Mouse (Mus musculus) embryonic fibroblast, embryonic 13.5 days (primary cell): ENCODE measurements at regions not wholly inside any gene's neighbourhood (a gene's known extent, or its start where the extent isn't known, plus 50 kb on each side); places are given as distances from the start of the nearest gene placed in this dataset.

ENCODE experiments used
- CTCF ChIP-seq: IDR thresholded peaks from 2 replicates; pipeline ENCODE4 v1.5.1; 2011; ENCODE audit warnings: mild to moderate bottlenecking, control low read depth, low read length, moderate library complexity, borderline replicate concordance; ENCODE audit not compliant: insufficient read depth
- POLR2A ChIP-seq: IDR thresholded peaks from 2 replicates; pipeline ENCODE4 v1.6.1; 2011; ENCODE audit warnings: low read depth, mild to moderate bottlenecking, control low read depth, low read length, moderate library complexity

DNA sequence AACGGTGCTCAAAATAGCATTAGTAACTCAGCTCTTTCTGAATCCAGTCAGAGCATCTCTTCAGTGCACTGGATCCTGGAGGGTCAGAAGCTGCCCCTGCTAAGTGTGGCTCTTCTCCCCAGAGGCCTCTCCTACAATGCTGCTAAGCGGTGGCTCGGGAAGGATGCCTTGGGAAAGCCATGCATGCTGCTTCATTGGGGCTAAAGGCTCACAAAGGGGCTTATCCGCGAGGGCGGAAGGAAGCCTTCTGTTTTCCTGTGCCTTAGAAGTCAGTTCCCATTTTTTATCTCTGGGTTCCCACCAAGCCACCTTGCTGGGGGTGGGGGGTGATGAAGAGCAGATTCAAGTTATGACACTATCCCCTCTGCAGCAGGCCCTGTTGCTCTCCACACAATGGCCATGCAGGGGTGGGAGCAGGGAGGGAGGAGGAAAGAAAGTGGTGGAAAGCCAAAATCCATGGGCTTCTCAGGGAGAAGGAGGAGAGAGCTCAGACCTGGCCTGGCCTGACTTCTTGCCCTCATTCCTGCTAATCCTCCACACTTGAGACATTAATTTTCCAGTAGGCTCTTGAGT, 63.5 kb upstream of the Irx6 start:
- no peak for TF ChIP-seq CTCF
- no peak for TF ChIP-seq POLR2A
